Mouse (Mus musculus) heart, postnatal 0 days (tissue): Measurements from ENCODE around the gene Rab28. TPM values are rescaled to one million over a fixed set of nuclear protein-coding genes. Genes with fewer than 3 reads are reported as not detected.

Experiments used
- ATAC-seq: fragments of 200-750 bp; cut with Nextera tagmentation; 2 replicates; pipeline ENCODE4 v1.8.0; 2017; ENCODE audit warnings: low read depth, moderate number of reproducible peaks, moderate library complexity; ENCODE audit not compliant: insufficient read depth
- DNase-seq: peaks from one replicate; pipeline ENCODE4 v3.0.0-alpha.2; 2016; ENCODE audit warnings: low spot score
- H3K27ac ChIP-seq: fragments of 300-500 bp; sonication (generic); 2 replicates; pipeline ENCODE4 v1.5.1; 2014; ENCODE audit warnings: low read depth, mild to moderate bottlenecking
- H3K27me3 ChIP-seq: fragments of 300-500 bp; sonication (generic); 2 replicates; pipeline ENCODE4 v1.6.1; 2014; ENCODE audit warnings: low read length, mixed read lengths; ENCODE audit not compliant: control insufficient read depth, insufficient read depth
- H3K36me3 ChIP-seq: fragments of 300-500 bp; sonication (generic); replicated peaks from 2 replicates; pipeline ENCODE4 v1.6.1; 2014; ENCODE audit warnings: low read length, mixed read lengths; ENCODE audit not compliant: control insufficient read depth, insufficient read depth
- H3K4me1 ChIP-seq: fragments of 300-500 bp; sonication (generic); 2 replicates; pipeline ENCODE4 v1.6.1; 2014; ENCODE audit warnings: antibody characterized with exemption; ENCODE audit not compliant: control insufficient read depth, insufficient read depth
- H3K4me2 ChIP-seq: fragments of 300-500 bp; sonication (generic); 2 replicates; pipeline ENCODE4 v1.6.1; 2014; ENCODE audit warnings: low read depth, mild to moderate bottlenecking, low read length, moderate library complexity
- H3K4me3 ChIP-seq: fragments of 300-500 bp; sonication (generic); 2 replicates; pipeline ENCODE4 v1.5.1; 2014; ENCODE audit warnings: low read depth, low read length
- H3K9ac ChIP-seq: fragments of 300-500 bp; sonication (generic); replicated peaks from 2 replicates; pipeline ENCODE4 v1.6.1; 2014; ENCODE audit warnings: low read depth, low read length, mixed read lengths
- H3K9me3 ChIP-seq: fragments of 300-500 bp; sonication (generic); replicated peaks from 2 replicates; pipeline ENCODE4 v1.6.1; 2016; ENCODE audit warnings: low read length; ENCODE audit not compliant: control insufficient read depth
- CTCF ChIP-seq: IDR thresholded peaks from 2 replicates; pipeline ENCODE4 v1.5.1; 2016; ENCODE audit warnings: antibody characterized with exemption, control low read depth, low read depth
- EP300 ChIP-seq: IDR thresholded peaks from 2 replicates; pipeline ENCODE4 v1.6.1; 2016; ENCODE audit warnings: antibody characterized with exemption, low read depth
- WGBS: fragments of 180-500 bp; shearing (Covaris S2); extraction: QIAGEN DNeasy Blood & Tissue Kit; methylation state at CpG from one replicate; pipeline ENCODE4 v1.1.7; 2014; 5-methylcytosine and 5-hydroxymethylcytosine counted together
- polyA plus RNA-seq: library from polyadenylated mRNA; unstranded; fragments of >200 nt; fragmentation: Nextera tagmentation; extraction: Ambion mirVana; gene quantifications from 2 replicates; pipeline ENCODE4 v1.2.1, GENCODE M21; 2015
- total RNA-seq: library from RNA; depleted of rRNA; stranded (reverse); fragments of >200 nt; gene quantifications from 2 replicates; pipeline ENCODE4 v1.2.3, GENCODE M21; 2014; ENCODE audit warnings: low replicate concordance; rRNA removed

Gene Rab28
- total and polyA plus RNA-seq, 2 experiments from 2014 or later, result 31.4 to 54.9 TPM

- H3K4me1 ChIP-seq, result no peaks in the 10 kb centered on the region
- DNase-seq (no peak), ATAC-seq (no peak)
- H3K4me3 ChIP-seq, result no peak overlapping the region
- H3K36me3 ChIP-seq, result no peaks in the 10 kb centered on the region
- no peaks in the 10 kb centered on the region for H3K27me3 ChIP-seq
- WGBS, result 57% methylated on average over 1 of the region's 1 CpGs
- H3K4me2 ChIP-seq, result no peak overlapping the region
- H3K9ac ChIP-seq, result no peak overlapping the region
- TF ChIP-seq CTCF (no peak), EP300 (no peak)
- H3K27ac ChIP-seq, result no peak overlapping the region
- H3K9me3 ChIP-seq, result no peaks in the 10 kb centered on the region
Observed at GRCm38 (mm10) chr5:41618966-41619365, 89.0 kb downstream of the Rab28 start.

GRCm38 (mm10) chr5:41610447-41611030 is 97.4 kb downstream of the Rab28 start:
- Histone ChIP-seq H3K27ac (no peak overlapping the region), H3K9ac (no peak overlapping the region), H3K4me3 (no peak overlapping the region), H3K27me3 (no peaks in the 10 kb centered on the region), H3K36me3 (no peaks in the 10 kb centered on the region), H3K4me2 (no peak overlapping the region), H3K4me1 (no peaks in the 10 kb centered on the region), H3K9me3 (no peaks in the 10 kb centered on the region)
- ATAC-seq (no peak), DNase-seq (no peak)
- WGBS, result 39% methylated on average over 5 of the region's 5 CpGs
- no peak for TF ChIP-seq CTCF
- TF ChIP-seq EP300, result no peak

- Histone ChIP-seq H3K27me3 (no peaks in the 10 kb centered on the region), H3K9me3 (no peaks in the 10 kb centered on the region), H3K36me3 (no peaks in the 10 kb centered on the region), H3K4me2 (no peak overlapping the region), H3K27ac (no peak overlapping the region), H3K4me1 (no peaks in the 10 kb centered on the region), H3K9ac (no peak overlapping the region), H3K4me3 (no peak overlapping the region)
- WGBS, result 86% methylated on average over 3 of the region's 3 CpGs
- TF ChIP-seq CTCF, result no peak
- TF ChIP-seq EP300, result no peak
- ATAC-seq (no peak), DNase-seq (no peak)
Observed at GRCm38 (mm10) chr5:41596242-41597117, 111.5 kb downstream of the Rab28 start.

GRCm38 (mm10) chr5:41595199-41595598 is 112.8 kb downstream of the Rab28 start:
- Histone ChIP-seq H3K9me3 (no peaks in the 10 kb centered on the region), H3K4me2 (no peak overlapping the region), H3K4me1 (no peaks in the 10 kb centered on the region), H3K27ac (no peak overlapping the region), H3K36me3 (no peaks in the 10 kb centered on the region), H3K4me3 (no peak overlapping the region), H3K9ac (no peak overlapping the region), H3K27me3 (no peaks in the 10 kb centered on the region)
- no peak for TF ChIP-seq CTCF
- no peak for TF ChIP-seq EP300
- no peak for ATAC-seq
- WGBS, result 27% methylated on average over 3 of the region's 3 CpGs
- DNase-seq, result no peak

GRCm38 (mm10) chr5:41578051-41578450 is 129.9 kb downstream of the Rab28 start:
- H3K9ac ChIP-seq, result no peak overlapping the region
- H3K27ac ChIP-seq, result no peak overlapping the region
- no peak for ATAC-seq
- H3K9me3 ChIP-seq, result no peaks in the 10 kb centered on the region
- 76% methylated on average over 2 of the region's 2 CpGs for WGBS
- no peaks in the 10 kb centered on the region for H3K36me3 ChIP-seq
- H3K4me2 ChIP-seq, result no peak overlapping the region
- no peaks in the 10 kb centered on the region for H3K4me1 ChIP-seq
- no peak for TF ChIP-seq CTCF
- TF ChIP-seq EP300, result no peak
- no peak overlapping the region for H3K4me3 ChIP-seq
- H3K27me3 ChIP-seq, result no peaks in the 10 kb centered on the region
- no peak for DNase-seq

Other genes starting within 250 kb of the Rab28 start
- not detected in 2 replicates for gene Nkx3-2, start 56.3 kb upstream of the Rab28 start, total RNA-seq
- gene Nkx3-2, start 56.3 kb upstream of the Rab28 start, polyA plus RNA-seq, result not detected in 2 replicates
- gene Bod1l, start 136.2 kb upstream of the Rab28 start, total RNA-seq, result 4.5 and 4.9 TPM in 2 replicates
- 11.6 and 12.7 TPM in 2 replicates for gene Bod1l, start 136.2 kb upstream of the Rab28 start, polyA plus RNA-seq